Mouse (Mus musculus): Measurements from ENCODE around the gene Zbtb39.

DNA sequence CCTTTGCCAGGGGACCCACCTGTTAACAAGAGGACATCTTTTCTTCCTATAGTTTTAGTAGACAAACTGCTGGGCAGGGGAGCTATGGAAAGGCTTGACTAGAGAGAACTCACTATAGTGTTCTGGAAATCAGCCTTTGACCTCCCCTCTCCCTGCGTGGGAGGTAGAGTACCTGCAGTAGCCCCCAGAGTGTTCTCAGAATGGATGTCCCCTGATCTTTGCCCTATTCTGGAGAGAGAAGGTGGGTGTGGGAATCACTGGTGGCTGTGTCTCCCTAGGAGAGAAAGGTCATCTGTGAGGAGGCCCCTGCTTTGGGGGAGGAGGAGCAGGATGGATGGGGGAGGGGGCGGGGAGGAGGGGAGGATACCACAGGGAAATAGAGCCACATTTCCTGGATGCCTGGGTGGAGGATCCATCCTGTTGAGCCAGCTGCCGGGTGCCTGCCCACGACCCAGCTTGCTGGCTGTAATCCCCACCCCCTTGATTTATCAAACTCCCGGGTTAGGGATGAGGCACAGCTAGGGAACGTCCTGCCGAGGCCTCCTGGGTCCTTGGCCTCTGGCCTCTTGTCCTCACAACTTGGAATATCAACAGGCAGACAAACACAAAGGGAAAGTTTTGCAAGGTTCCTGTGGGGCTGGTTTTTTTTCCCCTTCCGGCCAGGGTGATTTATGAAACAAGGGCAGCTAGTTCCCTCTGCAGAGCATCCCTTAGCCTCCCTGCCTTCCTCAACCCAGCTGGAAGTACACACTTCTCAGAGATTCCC lies 9.7 kb downstream of the Zbtb39 start:
- TF ChIP-seq CTCF (IDR thresholded peaks at IDR 0.05; ENCODE audit: control insufficient read depth, insufficient read depth, low read length) (no peak), POLR2A (IDR thresholded peaks at IDR 0.05; ENCODE audit: borderline replicate concordance, control insufficient read depth, low read depth, low read length) (no peak)

Data from bone marrow, adult 2 months (tissue).